Mouse (Mus musculus): ENCODE measurements around the gene Rhov.

DNA sequence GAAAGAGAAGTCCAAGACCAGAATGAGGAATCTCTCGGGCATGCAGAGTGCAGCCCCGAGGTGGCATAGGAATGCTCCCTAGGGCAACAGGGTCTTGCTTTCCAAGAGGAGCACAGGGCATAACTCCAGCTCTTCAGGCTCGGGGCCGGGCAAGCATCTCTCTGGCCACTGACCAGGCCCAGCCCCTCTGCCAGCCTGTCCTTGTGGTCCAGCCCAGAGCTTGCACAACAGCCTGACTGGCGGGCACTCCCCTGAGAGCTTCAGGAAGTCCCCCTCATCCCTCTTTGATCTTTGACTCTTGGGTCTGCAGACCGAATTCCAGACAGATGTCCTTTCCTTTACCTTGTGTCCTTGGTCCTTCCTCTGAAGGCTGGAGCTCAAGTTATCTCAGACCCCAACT lies 31.8 kb upstream of the Rhov start:
- TF ChIP-seq MAX (IDR thresholded peaks at IDR 0.05; ENCODE audit: low read depth) (no peak), POLR2A (IDR thresholded peaks at IDR 0.05; ENCODE audit: insufficient read length, low read depth) (no peak), POLR2AphosphoS2 (IDR thresholded peaks at IDR 0.05; ENCODE audit: insufficient read length, low read depth) (no peak), E2F4 (IDR thresholded peaks at IDR 0.05; ENCODE audit: insufficient read depth) (no peak), REST (IDR thresholded peaks at IDR 0.05; ENCODE audit: insufficient read depth, insufficient read length) (no peak), TCF12 (IDR thresholded peaks at IDR 0.05; ENCODE audit: insufficient read depth, poor library complexity, severe bottlenecking) (no peak)
